Mouse (Mus musculus) forebrain, embryonic 16.5 days (tissue): Measurements from ENCODE around the gene Slc4a4. TPM values are rescaled to one million over a fixed set of nuclear protein-coding genes. Genes with fewer than 3 reads are reported as not detected.
"Not testable (repeated sequence)": the region's sequence is repeated elsewhere in the genome, so short reads cannot be mapped to it uniquely, and the experiment has no call there.

Experiments used
- ATAC-seq: fragments of 200-750 bp; cut with Nextera tagmentation; 2 replicates; pipeline ENCODE4 v1.8.0; 2017; ENCODE audit warnings: mild to moderate bottlenecking, moderate library complexity
- H3K27ac ChIP-seq: fragments of 300-500 bp; sonication (generic); 2 replicates; pipeline ENCODE4 v1.5.1; 2014; ENCODE audit warnings: low read length, control low read depth
- H3K27me3 ChIP-seq: fragments of 300-500 bp; sonication (generic); replicated peaks from 2 replicates; pipeline ENCODE4 v1.6.1; 2014; ENCODE audit warnings: low read length; ENCODE audit not compliant: control insufficient read depth, insufficient read depth
- H3K36me3 ChIP-seq: fragments of 300-500 bp; sonication (generic); 2 replicates; pipeline ENCODE4 v1.6.1; 2014; ENCODE audit not compliant: control insufficient read depth, insufficient read depth
- H3K4me1 ChIP-seq: fragments of 300-500 bp; sonication (generic); replicated peaks from 2 replicates; pipeline ENCODE4 v1.6.1; 2014; ENCODE audit warnings: low read length; ENCODE audit not compliant: control insufficient read depth, insufficient read depth
- H3K4me2 ChIP-seq: fragments of 300-500 bp; sonication (generic); 2 replicates; pipeline ENCODE4 v1.6.1; 2014; ENCODE audit warnings: mild to moderate bottlenecking, low read length, control low read depth
- H3K4me3 ChIP-seq: fragments of 300-500 bp; sonication (generic); replicated peaks from 2 replicates; pipeline ENCODE4 v1.5.1; 2014; ENCODE audit warnings: mild to moderate bottlenecking, low read length, control low read depth
- H3K9ac ChIP-seq: fragments of 300-500 bp; sonication (generic); replicated peaks from 2 replicates; pipeline ENCODE4 v1.6.1; 2014; ENCODE audit warnings: low read depth, low read length, control low read depth
- H3K9me3 ChIP-seq: fragments of 300-500 bp; sonication (generic); 2 replicates; pipeline ENCODE4 v1.6.1; 2016; ENCODE audit warnings: low read length; ENCODE audit not compliant: control insufficient read depth
- WGBS: fragments of 180-500 bp; shearing (Covaris S2); extraction: QIAGEN DNeasy Blood & Tissue Kit; methylation state at CpG from one replicate; pipeline ENCODE4 v1.1.7; 2014; 5-methylcytosine and 5-hydroxymethylcytosine counted together
- polyA plus RNA-seq: library from polyadenylated mRNA; unstranded; fragments of >200 nt; fragmentation: Nextera tagmentation; extraction: Ambion mirVana; gene quantifications from 2 replicates; pipeline ENCODE4 v1.2.1, GENCODE M21; 2015

The Slc4a4 gene
- polyA plus RNA-seq, 1 experiment from 2014 or later: 3.8 TPM

- H3K9ac ChIP-seq: no peak overlapping the region
- no peaks in the 10 kb centered on the region for H3K4me1 ChIP-seq
- no peaks in the 10 kb centered on the region for H3K36me3 ChIP-seq
- H3K4me2 ChIP-seq: no peak overlapping the region
- ATAC-seq: no peak
- no peak overlapping the region for H3K27ac ChIP-seq
- H3K4me3 ChIP-seq: no peak overlapping the region
- no peaks in the 10 kb centered on the region for H3K9me3 ChIP-seq
- WGBS: 77% methylated on average over 1 of the region's 1 CpGs
- H3K27me3 ChIP-seq: no peaks in the 10 kb centered on the region
Measured at GRCm38 (mm10) chr5:89108809-89109208, 222.2 kb downstream of the Slc4a4 start.

- no peaks in the 10 kb centered on the region for H3K4me1 ChIP-seq
- no peaks in the 10 kb centered on the region for H3K9me3 ChIP-seq
- no peaks in the 10 kb centered on the region for H3K36me3 ChIP-seq
- no peak overlapping the region for H3K9ac ChIP-seq
- no peak overlapping the region for H3K4me2 ChIP-seq
- no peak for ATAC-seq
- H3K4me3 ChIP-seq: no peak overlapping the region
- no peaks in the 10 kb centered on the region for H3K27me3 ChIP-seq
- 84% methylated on average over 2 of the region's 2 CpGs for WGBS
- no peak overlapping the region for H3K27ac ChIP-seq
Measured at GRCm38 (mm10) chr5:89109832-89110231, 223.2 kb downstream of the Slc4a4 start.

GRCm38 (mm10) chr5:89111987-89112386 is 225.4 kb downstream of the Slc4a4 start:
- 97% methylated on average over 9 of the region's 17 CpGs for WGBS
- not testable (repeated sequence) for H3K9me3 ChIP-seq, ATAC-seq

GRCm38 (mm10) chr5:89120881-89121280 is 234.3 kb downstream of the Slc4a4 start:
- H3K4me3 ChIP-seq: no peak overlapping the region
- H3K4me1 ChIP-seq: no peaks in the 10 kb centered on the region
- H3K27me3 ChIP-seq: no peaks in the 10 kb centered on the region
- ATAC-seq: no peak
- H3K9me3 ChIP-seq: no peaks in the 10 kb centered on the region
- 70% methylated on average over 1 of the region's 1 CpGs for WGBS
- no peak overlapping the region for H3K27ac ChIP-seq
- H3K36me3 ChIP-seq: no peaks in the 10 kb centered on the region
- no peak overlapping the region for H3K9ac ChIP-seq
- no peak overlapping the region for H3K4me2 ChIP-seq

More at GRCm38 (mm10) chr5:89111987-89112386, 225.4 kb downstream of the Slc4a4 start:
- not testable (repeated sequence) for H3K27me3 ChIP-seq, H3K9ac ChIP-seq, H3K36me3 ChIP-seq, H3K4me1 ChIP-seq, H3K27ac ChIP-seq, H3K4me3 ChIP-seq, H3K4me2 ChIP-seq

- H3K9me3 ChIP-seq: no peaks in the 10 kb centered on the region
- H3K4me2 ChIP-seq: no peak overlapping the region
- no peaks in the 10 kb centered on the region for H3K4me1 ChIP-seq
- H3K27me3 ChIP-seq: no peaks in the 10 kb centered on the region
- no peak overlapping the region for H3K27ac ChIP-seq
- WGBS: 68% methylated on average over 9 of the region's 9 CpGs
- ATAC-seq: no peak
- no peak overlapping the region for H3K4me3 ChIP-seq
- no peaks in the 10 kb centered on the region for H3K36me3 ChIP-seq
- H3K9ac ChIP-seq: no peak overlapping the region
Measured at GRCm38 (mm10) chr5:89123270-89123903, 236.8 kb downstream of the Slc4a4 start.

GRCm38 (mm10) chr5:89128210-89128609 is 241.6 kb downstream of the Slc4a4 start:
- Histone ChIP-seq H3K4me1 (no peaks in the 10 kb centered on the region), H3K27me3 (no peaks in the 10 kb centered on the region), H3K9me3 (no peaks in the 10 kb centered on the region), H3K4me3 (no peak overlapping the region), H3K4me2 (no peak overlapping the region), H3K27ac (no peak overlapping the region), H3K9ac (no peak overlapping the region), H3K36me3 (no peaks in the 10 kb centered on the region)
- 85% methylated on average over 6 of the region's 6 CpGs for WGBS
- ATAC-seq: no peak

GRCm38 (mm10) chr5:89135776-89136175 is 249.2 kb downstream of the Slc4a4 start:
- no peaks in the 10 kb centered on the region for H3K36me3 ChIP-seq
- peak; percentile 62 for ATAC-seq
- no peaks in the 10 kb centered on the region for H3K27me3 ChIP-seq
- 72% methylated on average over 11 of the region's 11 CpGs for WGBS
- H3K4me3 ChIP-seq: no peak overlapping the region
- no peak overlapping the region for H3K4me2 ChIP-seq
- H3K9ac ChIP-seq: no peak overlapping the region
- H3K27ac ChIP-seq: peak overlapping the region; percentile 57
- H3K4me1 ChIP-seq: peaks cover 3% of the 10 kb centered on the region; the same call in 1 of the 2 replicates
- no peaks in the 10 kb centered on the region for H3K9me3 ChIP-seq

- no peak overlapping the region for H3K4me2 ChIP-seq
- no peak overlapping the region for H3K27ac ChIP-seq
- no peaks in the 10 kb centered on the region for H3K36me3 ChIP-seq
- no peaks in the 10 kb centered on the region for H3K9me3 ChIP-seq
- no peak overlapping the region for H3K9ac ChIP-seq
- WGBS: 98% methylated on average over 2 of the region's 2 CpGs
- no peaks in the 10 kb centered on the region for H3K27me3 ChIP-seq
- ATAC-seq: no peak
- no peak overlapping the region for H3K4me3 ChIP-seq
- H3K4me1 ChIP-seq: peaks cover 3% of the 10 kb centered on the region; the same call in 1 of the 2 replicates
Measured at GRCm38 (mm10) chr5:89140070-89140469, 253.5 kb downstream of the Slc4a4 start.

- Histone ChIP-seq H3K27ac (no peak overlapping the region), H3K36me3 (no peaks in the 10 kb centered on the region), H3K4me1 (0 out of 2 replicates have a peak, but pooled peaks cover 2% of the 10 kb centered on the region), H3K27me3 (no peaks in the 10 kb centered on the region), H3K9me3 (no peaks in the 10 kb centered on the region), H3K9ac (no peak overlapping the region), H3K4me3 (no peak overlapping the region), H3K4me2 (no peak overlapping the region)
- no peak for ATAC-seq
- WGBS: 76% methylated on average over 2 of the region's 2 CpGs
Measured at GRCm38 (mm10) chr5:89141761-89142160, 255.1 kb downstream of the Slc4a4 start.

GRCm38 (mm10) chr5:89146276-89146675 is 259.7 kb downstream of the Slc4a4 start:
- H3K9ac ChIP-seq: no peak overlapping the region
- H3K9me3 ChIP-seq: no peaks in the 10 kb centered on the region
- no peak overlapping the region for H3K27ac ChIP-seq
- no peaks in the 10 kb centered on the region for H3K36me3 ChIP-seq
- H3K4me3 ChIP-seq: no peak overlapping the region
- no peaks in the 10 kb centered on the region for H3K27me3 ChIP-seq
- ATAC-seq: no peak
- 87% methylated on average over 2 of the region's 2 CpGs for WGBS
- H3K4me1 ChIP-seq: 0 out of 2 replicates have a peak, but pooled peaks cover 4% of the 10 kb centered on the region
- H3K4me2 ChIP-seq: no peak overlapping the region
